Mouse (Mus musculus): ENCODE measurements around the gene Prkar1a. TPM values are rescaled to one million over a fixed set of nuclear protein-coding genes. Genes with fewer than 3 reads are reported as not detected.

Gene Prkar1a
- polyA plus RNA-seq, 1 experiment from 2014 or later = 303 TPM

GRCm38 (mm10) chr11:109715311-109715781, 66.1 kb downstream of the Prkar1a start:
- Histone ChIP-seq H3K4me2 (ENCODE audit: low read depth, low read length) (no peak overlapping the region), H3K4me1 (ENCODE audit: control insufficient read depth, insufficient read depth, low read length) (no peaks in the 10 kb centered on the region), H3K4me3 (replicated peaks; ENCODE audit: low read length) (no peak overlapping the region), H3K36me3 (ENCODE audit: control insufficient read depth, insufficient read depth, low read length) (no peaks in the 10 kb centered on the region), H3K27ac (ENCODE audit: low read length) (no peak overlapping the region), H3K27me3 (ENCODE audit: control insufficient read depth, insufficient read depth, low read length) (no peaks in the 10 kb centered on the region), H3K9me3 (replicated peaks; ENCODE audit: control insufficient read depth, low read length) (no peaks in the 10 kb centered on the region), H3K9ac (ENCODE audit: low read length) (no peak overlapping the region)
- WGBS = 88% methylated on average over 12 of the region's 12 CpGs
- ATAC-seq (ENCODE audit: insufficient read depth, low FRiP score) = no peak

- WGBS = 81% methylated on average over 7 of the region's 7 CpGs
- H3K4me2 ChIP-seq (ENCODE audit: low read depth, low read length) = no peak overlapping the region
- H3K27ac ChIP-seq (ENCODE audit: low read length) = no peak overlapping the region
- no peak overlapping the region for H3K4me3 ChIP-seq (replicated peaks; ENCODE audit: low read length)
- H3K9me3 ChIP-seq (replicated peaks; ENCODE audit: control insufficient read depth, low read length) = no peaks in the 10 kb centered on the region
- ATAC-seq (ENCODE audit: insufficient read depth, low FRiP score) = no peak
- no peak overlapping the region for H3K9ac ChIP-seq (ENCODE audit: low read length)
- peaks cover 3% of the 10 kb centered on the region; the same call in 1 of the 2 replicates for H3K27me3 ChIP-seq (ENCODE audit: control insufficient read depth, insufficient read depth, low read length)
- peaks cover 8% of the 10 kb centered on the region for H3K4me1 ChIP-seq (ENCODE audit: control insufficient read depth, insufficient read depth, low read length)
- no peaks in the 10 kb centered on the region for H3K36me3 ChIP-seq (ENCODE audit: control insufficient read depth, insufficient read depth, low read length)
Observed at GRCm38 (mm10) chr11:109716981-109717380, 67.8 kb downstream of the Prkar1a start.

GRCm38 (mm10) chr11:109717448-109717847, 68.2 kb downstream of the Prkar1a start:
- no peak overlapping the region for H3K4me3 ChIP-seq (replicated peaks; ENCODE audit: low read length)
- H3K36me3 ChIP-seq (ENCODE audit: control insufficient read depth, insufficient read depth, low read length) = no peaks in the 10 kb centered on the region
- no peak overlapping the region for H3K27ac ChIP-seq (ENCODE audit: low read length)
- ATAC-seq (ENCODE audit: insufficient read depth, low FRiP score) = no peak
- no peaks in the 10 kb centered on the region for H3K9me3 ChIP-seq (replicated peaks; ENCODE audit: control insufficient read depth, low read length)
- H3K9ac ChIP-seq (ENCODE audit: low read length) = no peak overlapping the region
- peaks cover 12% of the 10 kb centered on the region for H3K4me1 ChIP-seq (ENCODE audit: control insufficient read depth, insufficient read depth, low read length)
- WGBS = 89% methylated on average over 5 of the region's 5 CpGs
- H3K27me3 ChIP-seq (ENCODE audit: control insufficient read depth, insufficient read depth, low read length) = peaks cover 7% of the 10 kb centered on the region; the same call in 1 of the 2 replicates
- H3K4me2 ChIP-seq (ENCODE audit: low read depth, low read length) = no peak overlapping the region

GRCm38 (mm10) chr11:109717966-109718895, 69.0 kb downstream of the Prkar1a start:
- Histone ChIP-seq H3K9me3 (replicated peaks; ENCODE audit: control insufficient read depth, low read length) (no peaks in the 10 kb centered on the region), H3K27me3 (ENCODE audit: control insufficient read depth, insufficient read depth, low read length) (peaks cover 7% of the 10 kb centered on the region; the same call in 1 of the 2 replicates), H3K4me2 (ENCODE audit: low read depth, low read length) (no peak overlapping the region), H3K4me3 (replicated peaks; ENCODE audit: low read length) (no peak overlapping the region), H3K9ac (ENCODE audit: low read length) (no peak overlapping the region), H3K36me3 (ENCODE audit: control insufficient read depth, insufficient read depth, low read length) (no peaks in the 10 kb centered on the region), H3K27ac (ENCODE audit: low read length) (no peak overlapping the region), H3K4me1 (ENCODE audit: control insufficient read depth, insufficient read depth, low read length) (peaks cover 15% of the 10 kb centered on the region)
- ATAC-seq (ENCODE audit: insufficient read depth, low FRiP score) = no peak
- WGBS = 85% methylated on average over 15 of the region's 15 CpGs

Other genes with a start within 250 kb of the Prkar1a start
- gene 9930022D16Rik, start 235.5 kb upstream of the Prkar1a start, polyA plus RNA-seq (2015; fragmentation: Nextera tagmentation; extraction: Ambion mirVana) = not detected in 2 replicates
- 37.0 and 41.0 TPM in 2 replicates for gene Amz2, start 223.5 kb upstream of the Prkar1a start, polyA plus RNA-seq (2015; fragmentation: Nextera tagmentation; extraction: Ambion mirVana)
- 4.1 and 5.2 TPM in 2 replicates for gene Arsg, start 176.0 kb upstream of the Prkar1a start, polyA plus RNA-seq (2015; fragmentation: Nextera tagmentation; extraction: Ambion mirVana)
- gene Slc16a6, start 175.8 kb upstream of the Prkar1a start, polyA plus RNA-seq (2015; fragmentation: Nextera tagmentation; extraction: Ambion mirVana) = 13.1 and 13.3 TPM in 2 replicates
- gene Wipi1, start 37.4 kb upstream of the Prkar1a start, polyA plus RNA-seq (2015; fragmentation: Nextera tagmentation; extraction: Ambion mirVana) = 43.2 and 44.8 TPM in 2 replicates
- gene Fam20a, start 72.9 kb downstream of the Prkar1a start, polyA plus RNA-seq (2015; fragmentation: Nextera tagmentation; extraction: Ambion mirVana) = 2.2 and 2.4 TPM in 2 replicates
- not detected in 2 replicates for gene 1700012B07Rik, start 178.6 kb downstream of the Prkar1a start, polyA plus RNA-seq (2015; fragmentation: Nextera tagmentation; extraction: Ambion mirVana)